Mouse (Mus musculus): ENCODE measurements around the gene Cyp3a41b.
"Not testable (repeated sequence)": the region's sequence is repeated elsewhere in the genome, so short reads cannot be mapped to it uniquely, and the experiment has no call there.

Gene Cyp3a41b

DNA sequence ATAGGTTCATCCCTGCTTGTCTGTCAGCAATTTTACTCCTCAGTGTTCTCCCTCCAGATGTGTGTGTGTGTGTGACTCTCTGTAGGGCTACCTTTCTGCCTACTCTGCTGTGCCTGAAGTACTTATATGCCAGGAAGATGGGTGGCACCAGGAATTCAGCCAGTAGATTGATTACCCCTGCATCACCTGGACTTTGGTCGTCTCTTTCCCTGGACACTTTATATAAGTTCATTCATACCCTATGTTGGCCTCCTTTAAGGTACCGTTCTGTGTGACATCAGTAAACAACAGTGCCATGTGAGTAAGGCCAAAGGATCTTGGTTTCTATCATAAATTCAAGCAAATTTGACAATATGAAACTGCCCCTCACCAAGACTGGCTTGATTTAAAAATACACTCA, at the start of gene Cyp3a41b:
TSS of gene Cyp3a41b (minus strand) at position 101 of the 400 bp plus-strand sequence.
- DNase-seq (ENCODE audit: low spot score in 2 of 2): not testable (repeated sequence)

DNA sequence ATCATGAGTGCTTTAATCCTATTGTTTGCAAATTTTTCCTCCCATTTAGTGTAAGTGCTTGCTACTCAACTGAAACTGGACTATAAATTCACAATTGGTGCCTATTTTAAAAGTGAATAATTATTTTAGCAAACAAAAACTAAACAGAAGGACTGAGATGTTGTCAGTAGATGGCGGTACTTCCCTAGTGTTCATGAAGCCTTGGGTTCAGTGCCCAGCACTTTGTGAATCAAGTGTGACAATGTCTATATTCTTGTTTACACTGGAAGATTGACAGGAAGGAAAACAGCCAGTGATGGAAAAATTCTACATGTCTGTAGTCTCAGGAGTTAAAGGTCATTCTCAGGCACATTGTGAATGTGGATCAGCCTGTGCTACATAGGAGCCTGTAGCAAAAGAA, 47.8 kb upstream of the Cyp3a41b start:
- not testable (repeated sequence) for DNase-seq (ENCODE audit: low spot score in 2 of 2)

DNA sequence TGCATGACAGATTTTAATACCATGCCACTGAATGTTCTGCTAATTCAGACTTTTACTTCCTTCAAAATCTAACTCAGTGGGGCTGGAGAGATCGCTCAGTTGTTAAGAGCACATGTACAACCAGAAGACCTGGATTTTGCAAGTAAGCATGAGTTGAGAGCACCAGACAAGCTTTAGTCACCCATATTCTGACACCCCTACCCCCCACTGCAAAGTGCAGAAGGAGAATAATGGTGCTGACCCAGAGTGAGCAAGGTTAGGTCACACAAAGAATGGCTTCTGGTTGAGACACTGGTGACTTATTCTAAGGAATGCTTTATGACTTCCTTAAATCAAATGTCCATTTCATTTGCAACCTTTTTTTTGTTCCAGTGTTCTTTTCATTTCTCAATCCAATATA, 20.4 kb upstream of the Cyp3a41b start:
- DNase-seq (ENCODE audit: low spot score in 2 of 2): not testable (repeated sequence)

DNA sequence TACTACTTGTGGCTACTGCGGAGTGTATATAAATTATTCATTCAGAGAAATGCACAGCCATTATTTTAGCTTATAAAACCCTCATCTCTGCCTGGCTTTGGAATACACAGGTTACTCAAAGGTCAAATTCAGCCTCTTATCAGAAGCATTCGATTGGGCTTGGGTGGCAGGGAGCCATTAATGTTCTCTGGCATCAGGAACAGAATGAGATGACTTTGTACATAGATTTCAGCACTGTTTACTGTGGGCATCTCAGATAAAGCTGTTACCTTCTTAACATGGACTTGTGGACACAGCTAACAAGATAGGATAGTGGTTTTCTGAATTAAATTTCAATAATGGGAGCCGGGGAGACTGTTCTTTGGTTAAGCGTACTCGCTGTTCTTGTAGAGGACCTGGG, 13.3 kb upstream of the Cyp3a41b start:
- DNase-seq (ENCODE audit: low spot score in 2 of 2): not testable (repeated sequence)

DNA sequence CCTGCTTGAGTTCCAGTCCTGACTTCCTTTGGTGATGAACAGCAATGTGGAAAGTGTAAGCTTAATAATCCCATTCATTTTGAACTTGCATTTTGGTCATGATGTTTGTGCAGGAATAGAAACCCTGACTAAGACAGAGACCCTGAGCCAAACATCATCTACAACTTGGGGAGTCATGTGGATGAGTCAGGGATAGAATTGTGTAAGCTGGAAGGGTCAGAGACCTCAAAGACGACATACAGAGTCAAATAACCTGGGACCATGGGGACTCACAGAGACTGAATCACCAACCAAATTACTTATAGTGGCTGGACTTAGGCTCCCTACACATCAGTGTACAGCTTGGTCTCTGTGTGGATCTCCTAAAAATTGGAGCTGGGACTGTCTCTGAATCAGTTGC, 7.2 kb downstream of the Cyp3a41b start:
- not testable (repeated sequence) for DNase-seq (ENCODE audit: low spot score in 2 of 2)

DNA sequence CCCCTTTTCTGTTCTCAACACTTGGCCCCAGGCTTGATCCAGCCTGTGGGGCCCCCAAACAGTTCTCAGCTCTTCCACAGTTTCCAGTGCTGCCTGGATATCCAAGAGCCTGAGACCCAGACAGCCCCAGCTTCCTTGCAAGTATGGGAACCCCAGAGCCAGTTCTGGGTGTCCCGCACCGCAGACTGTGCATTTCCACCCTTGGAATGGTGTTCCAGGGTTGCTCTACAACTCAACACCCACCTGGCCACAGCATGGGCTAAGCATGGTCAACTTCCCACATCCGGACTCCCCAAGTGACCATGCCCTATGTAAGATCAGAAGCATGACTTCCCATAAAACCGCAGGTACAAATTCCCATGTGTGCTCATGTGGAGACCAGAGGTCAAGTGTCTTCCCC, 8.9 kb downstream of the Cyp3a41b start:
- not testable (repeated sequence) for DNase-seq (ENCODE audit: low spot score in 2 of 2)

DNA sequence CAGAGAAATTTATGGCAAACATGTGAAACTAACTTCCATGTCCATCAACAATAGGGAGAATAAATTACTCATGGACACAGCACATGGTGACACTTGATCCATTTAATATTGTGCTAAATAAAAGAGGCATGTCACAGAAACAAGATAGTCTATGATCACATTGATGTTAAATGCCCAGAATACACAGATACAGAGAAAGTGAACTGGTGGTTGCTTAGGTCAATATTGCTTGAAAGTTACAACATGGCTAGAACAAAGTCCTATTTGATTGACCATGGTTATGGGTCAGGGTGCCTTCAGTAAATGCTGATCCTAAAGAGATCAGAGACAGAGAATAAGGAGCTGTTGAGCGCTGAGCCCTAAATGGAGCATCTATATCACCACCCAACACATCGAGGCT, 12.6 kb downstream of the Cyp3a41b start:
- DNase-seq (ENCODE audit: low spot score in 2 of 2): not testable (repeated sequence)
